Mouse (Mus musculus): ENCODE measurements around the gene Kcnc1. TPM values are rescaled to one million over a fixed set of nuclear protein-coding genes. Genes with fewer than 3 reads are reported as not detected.

Gene Kcnc1
- total and polyA plus RNA-seq, 3 experiments, result not detected

DNA sequence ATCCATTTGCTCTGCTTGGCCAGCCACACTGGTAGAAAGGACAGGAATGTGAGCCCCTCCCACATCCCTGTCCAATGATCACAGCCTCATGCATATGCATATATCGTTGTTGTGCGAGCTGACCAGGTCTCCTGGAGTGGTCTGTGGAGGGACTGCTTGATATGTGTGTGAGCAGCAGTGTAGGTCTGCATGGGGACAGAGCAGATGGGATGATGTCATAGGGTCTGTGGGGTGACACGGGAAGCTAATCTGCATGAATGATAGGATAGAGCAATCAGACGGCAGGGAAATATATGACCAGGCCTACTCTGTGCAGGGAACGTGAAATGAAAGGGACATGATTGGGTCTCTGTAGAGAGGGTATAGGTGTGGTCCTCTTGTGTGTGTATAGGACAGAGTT, 37.6 kb downstream of the Kcnc1 start:
- Histone ChIP-seq H3K4me1 (ENCODE audit: control insufficient read depth in 1 of 2, insufficient read depth in 2 of 2, low read length in 2 of 2) (no peaks in the 10 kb centered on the region), H3K9me3 (replicated peaks; ENCODE audit: insufficient read depth, low read length) (no peaks in the 10 kb centered on the region), H3K36me3 (ENCODE audit: control insufficient read depth in 1 of 2, insufficient read depth in 2 of 2, low read length in 2 of 2) (no peaks in the 10 kb centered on the region), H3K27ac (ENCODE audit: control insufficient read depth, low read depth, low read length) (no peak overlapping the region), H3K79me2 (ENCODE audit: control insufficient read depth, insufficient read depth, low read length, poor library complexity) (no peaks in the 10 kb centered on the region), H3K4me3 (ENCODE audit: control insufficient read depth in 1 of 2, insufficient read depth in 1 of 2, low read depth in 2 of 2, low read length in 2 of 2) (no peak overlapping the region), H3K9ac (ENCODE audit: control insufficient read depth, low read depth, low read length, poor library complexity, severe bottlenecking) (no peak overlapping the region), H3K27me3 (ENCODE audit: control insufficient read depth in 1 of 2, insufficient read depth in 2 of 2, low read length in 2 of 2) (no peaks in the 10 kb centered on the region)
- no peak for DNase-seq (ENCODE audit: low read depth, low spot score)
- TF ChIP-seq POLR2AphosphoS2 (IDR thresholded peaks at IDR 0.05; ENCODE audit: low read length) (no peak), GABPA (IDR thresholded peaks at IDR 0.05; ENCODE audit: low read depth, low read length) (no peak), ZKSCAN1 (IDR thresholded peaks at IDR 0.05; ENCODE audit: low read depth, low read length) (no peak), MXI1 (IDR thresholded peaks at IDR 0.05; ENCODE audit: low read depth, low read length) (no peak), MEF2A (IDR thresholded peaks at IDR 0.05; ENCODE audit: extremely low read depth, insufficient replicate concordance, low read depth, low read length, poor library complexity, severe bottlenecking) (no peak), USF2 (IDR thresholded peaks at IDR 0.05; ENCODE audit: borderline replicate concordance in 1 of 2, insufficient read depth in 1 of 2, low read depth in 1 of 2, low read length in 2 of 2) (no peak), POLR2AphosphoS5 (IDR thresholded peaks at IDR 0.05; ENCODE audit: borderline replicate concordance, low read depth, low read length) (no peak), MAFK (IDR thresholded peaks at IDR 0.05; ENCODE audit: borderline replicate concordance, low read depth, low read length) (no peak), MYB (IDR thresholded peaks at IDR 0.05; ENCODE audit: low read depth, low read length) (no peak), MAZ (IDR thresholded peaks at IDR 0.05; ENCODE audit: low read depth, low read length) (no peak), ZMIZ1 (IDR thresholded peaks at IDR 0.05; ENCODE audit: low read depth, low read length) (no peak), ZC3H11A (IDR thresholded peaks at IDR 0.05; ENCODE audit: low read depth, low read length) (no peak), EP300 (IDR thresholded peaks at IDR 0.05; ENCODE audit: low read depth in 1 of 2, low read length in 2 of 2) (no peak), HCFC1 (IDR thresholded peaks at IDR 0.05; ENCODE audit: low read depth, low read length) (no peak), POLR2A (IDR thresholded peaks at IDR 0.05; ENCODE audit: control insufficient read depth in 1 of 2, insufficient read depth in 1 of 2, low read depth in 1 of 2, low read length in 2 of 2, poor library complexity in 1 of 2) (no peak), UBTF (IDR thresholded peaks at IDR 0.05; ENCODE audit: borderline replicate concordance, insufficient read depth, low read depth, low read length) (no peak), ZNF384 (IDR thresholded peaks at IDR 0.05; ENCODE audit: low read depth, low read length) (no peak), CHD2 (IDR thresholded peaks at IDR 0.05; ENCODE audit: low read length) (no peak), TAL1 (IDR thresholded peaks at IDR 0.05; ENCODE audit: low read length) (no peak), TCF12 (IDR thresholded peaks at IDR 0.05; ENCODE audit: low read depth, low read length) (no peak)

DNA sequence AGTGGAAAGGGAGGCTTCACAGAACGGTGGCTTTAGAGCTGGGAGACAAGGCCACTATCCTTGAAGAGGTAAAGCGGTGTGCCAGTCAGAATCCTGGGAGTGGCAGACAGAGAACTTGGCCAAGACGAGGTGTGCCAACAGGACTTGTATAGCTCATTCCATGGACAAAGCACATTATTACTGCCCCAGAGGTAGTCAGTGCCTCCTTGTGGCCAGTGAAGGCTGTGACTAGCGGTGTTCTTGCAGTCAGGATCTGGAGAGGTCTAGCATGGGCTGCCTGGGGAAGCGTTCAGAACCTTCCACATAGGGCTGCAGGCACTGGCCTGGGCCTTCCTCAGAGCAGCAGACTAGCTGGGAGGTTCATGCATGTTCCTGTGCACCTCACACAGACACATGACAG, 39.5 kb downstream of the Kcnc1 start:
- no peak overlapping the region for H3K27ac ChIP-seq (ENCODE audit: control insufficient read depth, low read depth, low read length)
- H3K36me3 ChIP-seq (ENCODE audit: control insufficient read depth in 1 of 2, insufficient read depth in 2 of 2, low read length in 2 of 2), result no peaks in the 10 kb centered on the region
- H3K79me2 ChIP-seq (ENCODE audit: control insufficient read depth, insufficient read depth, low read length, poor library complexity), result no peaks in the 10 kb centered on the region
- H3K4me1 ChIP-seq (ENCODE audit: control insufficient read depth in 1 of 2, insufficient read depth in 2 of 2, low read length in 2 of 2), result no peaks in the 10 kb centered on the region
- H3K9me3 ChIP-seq (replicated peaks; ENCODE audit: insufficient read depth, low read length), result no peaks in the 10 kb centered on the region
- no peak for DNase-seq (ENCODE audit: low read depth, low spot score)
- TF ChIP-seq EP300 (IDR thresholded peaks at IDR 0.05; ENCODE audit: low read depth in 1 of 2, low read length in 2 of 2), result no peak
- TF ChIP-seq GATA1 (IDR thresholded peaks at IDR 0.05; ENCODE audit: low read depth, low read length), result no peak
- no peak for TF ChIP-seq ETS1 (IDR thresholded peaks at IDR 0.05; ENCODE audit: low read depth, low read length)
- no peak for TF ChIP-seq TAL1 (IDR thresholded peaks at IDR 0.05; ENCODE audit: low read length)
- TF ChIP-seq BHLHE40 (IDR thresholded peaks at IDR 0.05; ENCODE audit: borderline replicate concordance, low read depth, low read length), result no peak
- TF ChIP-seq HCFC1 (IDR thresholded peaks at IDR 0.05; ENCODE audit: low read depth, low read length), result no peak
- no peak for TF ChIP-seq RAD21 (IDR thresholded peaks at IDR 0.05; ENCODE audit: low read depth, low read length)
- TF ChIP-seq ZMIZ1 (IDR thresholded peaks at IDR 0.05; ENCODE audit: low read depth, low read length), result no peak
- TF ChIP-seq SIN3A (IDR thresholded peaks at IDR 0.05; ENCODE audit: low read length), result no peak
- TF ChIP-seq ZNF384 (IDR thresholded peaks at IDR 0.05; ENCODE audit: low read depth, low read length), result no peak
- H3K9ac ChIP-seq (ENCODE audit: control insufficient read depth, low read depth, low read length, poor library complexity, severe bottlenecking), result no peak overlapping the region
- no peak overlapping the region for H3K4me3 ChIP-seq (ENCODE audit: control insufficient read depth in 1 of 2, insufficient read depth in 1 of 2, low read depth in 2 of 2, low read length in 2 of 2)
- no peaks in the 10 kb centered on the region for H3K27me3 ChIP-seq (ENCODE audit: control insufficient read depth in 1 of 2, insufficient read depth in 2 of 2, low read length in 2 of 2)

Data from MEL (cell line).